Comparison of ENCODE assay signal across 7 mouse cellular contexts in genomic region chr4:149954893-149955439, GRCm38 (mm10). TPM values are rescaled to one million over a fixed set of nuclear protein-coding genes. Genes with fewer than 3 reads are reported as not detected.
DNase-seq lines count a peak whose midpoint lies in the region; ATAC-seq and TF ChIP-seq lines count a peak whose summit lies in the region.

TSS of gene Spsb1 (minus strand) at chr4:149955043.

- H3K4me1 ChIP-seq in embryonic facial prominence, embryonic 12.5 days: peaks cover 28% of the 10 kb centered on the region
- peaks cover 8% of the 10 kb centered on the region for H3K4me1 ChIP-seq in kidney, adult 2 months (ENCODE audit: control insufficient read depth, insufficient read depth, low read length)
- H3K4me1 ChIP-seq in limb, embryonic 12.5 days (replicated peaks): peaks cover 28% of the 10 kb centered on the region
- H3K4me1 ChIP-seq in midbrain, embryonic 15.5 days: peaks cover 18% of the 10 kb centered on the region
- H3K4me1 ChIP-seq in spleen, adult 2 months (ENCODE audit: control insufficient read depth, insufficient read depth, insufficient read length): no peaks in the 10 kb centered on the region; the same call in none of the 2 replicates

- no peaks in the 10 kb centered on the region for H3K9me3 ChIP-seq in embryonic facial prominence, embryonic 12.5 days
- H3K9me3 ChIP-seq in limb, embryonic 12.5 days: no peaks in the 10 kb centered on the region
- no peaks in the 10 kb centered on the region for H3K9me3 ChIP-seq in midbrain, embryonic 15.5 days

- H3K27me3 ChIP-seq in embryonic facial prominence, embryonic 12.5 days: peaks cover 6% of the 10 kb centered on the region
- no peaks in the 10 kb centered on the region for H3K27me3 ChIP-seq in kidney, adult 2 months (replicated peaks; ENCODE audit: control insufficient read depth, insufficient read depth, low read length)
- peaks cover 23% of the 10 kb centered on the region for H3K27me3 ChIP-seq in limb, embryonic 12.5 days
- peaks cover 46% of the 10 kb centered on the region for H3K27me3 ChIP-seq in midbrain, embryonic 15.5 days (replicated peaks)
- no peaks in the 10 kb centered on the region for H3K27me3 ChIP-seq in spleen, adult 2 months (ENCODE audit: control insufficient read depth, insufficient read depth, low read length)

- 0% methylated on average over 51 of the region's 51 CpGs for WGBS in embryonic facial prominence, embryonic 12.5 days
- under 1% methylated on average over 51 of the region's 51 CpGs for WGBS in kidney, adult 2 months
- under 1% methylated on average over 49 of the region's 51 CpGs for WGBS in limb, embryonic 12.5 days
- WGBS in midbrain, embryonic 15.5 days: under 1% methylated on average over 49 of the region's 51 CpGs
- under 1% methylated on average over 45 of the region's 51 CpGs for WGBS in spleen, adult 2 months

- TF ChIP-seq CTCF in kidney, adult 2 months (conservative IDR thresholded peaks at IDR 0.05; ENCODE audit: insufficient read depth, insufficient read length, low read depth, low read length): 0 out of 2 replicates have a peak, but pooled peaks have one; percentile 8
- TF ChIP-seq CTCF in spleen, adult 2 months (IDR thresholded peaks at IDR 0.05; ENCODE audit: extremely low read depth, insufficient read depth, insufficient read length, insufficient replicate concordance): no peak

- TF ChIP-seq POLR2A in kidney, adult 2 months (IDR thresholded peaks at IDR 0.05; ENCODE audit: low read depth, low read length): peak; percentile 63
- TF ChIP-seq POLR2A in spleen, adult 2 months (IDR thresholded peaks at IDR 0.05; ENCODE audit: low read depth, low read length): peak; percentile 76

- no peaks in the 10 kb centered on the region for H3K36me3 ChIP-seq in embryonic facial prominence, embryonic 12.5 days
- no peaks in the 10 kb centered on the region for H3K36me3 ChIP-seq in kidney, adult 2 months (ENCODE audit: control insufficient read depth, insufficient read depth, low read length)
- H3K36me3 ChIP-seq in limb, embryonic 12.5 days: no peaks in the 10 kb centered on the region
- no peaks in the 10 kb centered on the region for H3K36me3 ChIP-seq in midbrain, embryonic 15.5 days (replicated peaks)
- H3K36me3 ChIP-seq in spleen, adult 2 months (ENCODE audit: control insufficient read depth, insufficient read depth, low read length): no peaks in the 10 kb centered on the region

- peak; percentile 98 for DNase-seq in adrenal gland, postnatal 25 days
- peak; percentile 98 to 100 for DNase-seq in heart, adult 18-20 months
- DNase-seq in kidney, adult 2 months: peak; percentile 99
- peak; percentile 91 to 98 for DNase-seq in spleen, adult 2 months (ENCODE audit: low read depth in 1 of 2, low spot score in 2 of 2)

- H3K4me3 ChIP-seq in embryonic facial prominence, embryonic 12.5 days: peak within 1 kb of the TSS; percentile 81
- peak within 1 kb of the TSS; percentile 53 for H3K4me3 ChIP-seq in kidney, adult 2 months (ENCODE audit: insufficient read depth, low read depth, low read length)
- H3K4me3 ChIP-seq in limb, embryonic 12.5 days (replicated peaks): peak within 1 kb of the TSS; percentile 84
- peak within 1 kb of the TSS; percentile 50 for H3K4me3 ChIP-seq in midbrain, embryonic 15.5 days
- H3K4me3 ChIP-seq in spleen, adult 2 months (ENCODE audit: extremely low read depth, insufficient read depth, insufficient read length): peak within 1 kb of the TSS; percentile 60

- ATAC-seq in embryonic facial prominence, embryonic 12.5 days (ENCODE audit: insufficient number of reproducible peaks, insufficient read depth, low FRiP score, low TSS enrichment): peak; percentile 84
- ATAC-seq in limb, embryonic 12.5 days (ENCODE audit: insufficient number of reproducible peaks, insufficient read depth, low FRiP score, low TSS enrichment, low read depth): peak; percentile 81
- ATAC-seq in midbrain, embryonic 15.5 days (replicated peaks): peak; percentile 85

- peak within 1 kb of the TSS; percentile 77 for H3K27ac ChIP-seq in embryonic facial prominence, embryonic 12.5 days
- no peak within 1 kb of the TSS for H3K27ac ChIP-seq in kidney, adult 2 months (ENCODE audit: insufficient read depth, low read depth, low read length)
- peak within 1 kb of the TSS; percentile 82 for H3K27ac ChIP-seq in limb, embryonic 12.5 days
- H3K27ac ChIP-seq in midbrain, embryonic 15.5 days: no peak within 1 kb of the TSS
- peak within 1 kb of the TSS; percentile 41; the same call in 1 of the 2 replicates for H3K27ac ChIP-seq in spleen, adult 2 months (ENCODE audit: insufficient read depth, low read length)

- H3K9ac ChIP-seq in embryonic facial prominence, embryonic 12.5 days: peak within 1 kb of the TSS; percentile 86
- peak within 1 kb of the TSS; percentile 89 for H3K9ac ChIP-seq in limb, embryonic 12.5 days (replicated peaks)
- H3K9ac ChIP-seq in midbrain, embryonic 15.5 days: peak within 1 kb of the TSS; percentile 48

- H3K4me2 ChIP-seq in embryonic facial prominence, embryonic 12.5 days (replicated peaks): peak within 1 kb of the TSS; percentile 93
- H3K4me2 ChIP-seq in limb, embryonic 12.5 days: peak within 1 kb of the TSS; percentile 96
- peak within 1 kb of the TSS; percentile 96 for H3K4me2 ChIP-seq in midbrain, embryonic 15.5 days

RNA-seq across cellular contexts. Expression of gene Spsb1, which starts in this region (rescaled TPM):
- total RNA-seq in adrenal gland, postnatal 25 days (2021): 23.7 and 25.6 TPM in 2 replicates
- polyA plus RNA-seq in embryonic facial prominence, embryonic 12.5 days (2016; fragmentation: Nextera tagmentation; extraction: Ambion mirVana): 21.0 and 22.6 TPM in 2 replicates
- total RNA-seq in heart, adult 18-20 months (2021): 10 to 100 TPM; 34.1 to 41.4 TPM
- polyA plus RNA-seq in kidney, adult 2 months (2012; rRNA removed): 6.5 and 6.7 TPM in 2 replicates
- polyA plus RNA-seq in limb, embryonic 12.5 days (2016; fragmentation: Nextera tagmentation; extraction: Ambion mirVana): 17.7 and 19.1 TPM in 2 replicates
- polyA plus RNA-seq in midbrain, embryonic 15.5 days (2015; fragmentation: Nextera tagmentation; extraction: Ambion mirVana): 4.8 and 5.2 TPM in 2 replicates
- 5.9 and 8.1 TPM in 2 replicates for polyA plus RNA-seq in spleen, adult 2 months (2012; rRNA removed)

Comparison
In these comparisons a context has a peak if more than half of its experiments do, and no peak if none do; other contexts are left out.
1. H3K27ac ChIP-seq: peak in embryonic facial prominence, embryonic 12.5 days (single experiment), limb, embryonic 12.5 days (single experiment) and spleen, adult 2 months (single experiment); none in kidney, adult 2 months (single experiment) and midbrain, embryonic 15.5 days (single experiment).
2. Peak in every context shown above with its lines, with median percentiles within 50 percentile points of each other: DNase-seq, ATAC-seq, H3K4me2 ChIP-seq, H3K4me3 ChIP-seq and H3K9ac ChIP-seq.